Mouse (Mus musculus): ENCODE measurements around the gene Rassf5.

DNA sequence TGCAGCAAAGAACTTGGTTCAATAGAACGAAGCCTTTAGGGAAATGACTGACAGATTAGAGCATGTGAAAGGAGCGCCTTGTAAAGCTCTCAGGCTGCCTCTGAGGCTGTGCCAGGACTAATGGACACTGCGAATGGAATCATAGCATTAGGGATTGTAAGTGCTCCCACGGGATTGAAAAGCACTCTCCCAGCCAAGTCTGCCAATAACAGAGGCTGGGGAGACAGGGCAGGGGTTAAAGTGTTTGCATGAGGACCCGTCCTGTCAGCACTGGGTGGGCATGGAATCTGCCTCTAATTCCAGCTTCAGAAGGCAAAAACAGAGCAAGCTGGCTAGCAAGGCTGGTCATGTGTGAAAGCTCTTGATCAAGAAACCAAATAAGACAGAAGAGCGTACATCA is 110.8 kb downstream of the Rassf5 start:
- TF ChIP-seq CTCF (IDR thresholded peaks at IDR 0.05; ENCODE audit: low read depth) (no peak), EP300 (IDR thresholded peaks at IDR 0.05; ENCODE audit: low read depth) (no peak)
